Mouse (Mus musculus) midbrain, embryonic 16.5 days (tissue): Measurements from ENCODE around the gene Senp8. TPM values are rescaled to one million over a fixed set of nuclear protein-coding genes. Genes with fewer than 3 reads are reported as not detected.

Experiments
- polyA plus RNA-seq: library from polyadenylated mRNA; unstranded; fragments of >200 nt; fragmentation: Nextera tagmentation; extraction: Ambion mirVana; gene quantifications from 2 replicates; pipeline ENCODE4 v1.2.1, GENCODE M21; 2015

Gene Senp8
- polyA plus RNA-seq, 1 experiment from 2014 or later, result 12.0 TPM

Other genes with a start within 250 kb of the Senp8 start
- 60.4 and 62.4 TPM in 2 replicates for gene Hexa, start 211.2 kb downstream of the Senp8 start, polyA plus RNA-seq
- gene Tmem202, start 210.9 kb downstream of the Senp8 start, polyA plus RNA-seq, result 0.94 and 0.97 TPM in 2 replicates
- 64.7 and 65.0 TPM in 2 replicates for gene Celf6, start 172.8 kb downstream of the Senp8 start, polyA plus RNA-seq
- 214 and 222 TPM in 2 replicates for gene Parp6, start 133.4 kb downstream of the Senp8 start, polyA plus RNA-seq
- 962 and 996 TPM in 2 replicates for gene Pkm, start 94.3 kb downstream of the Senp8 start, polyA plus RNA-seq
- gene Gramd2, start 70.6 kb downstream of the Senp8 start, polyA plus RNA-seq, result 5.1 and 6.1 TPM in 2 replicates
- gene Myo9a, start 186 bp upstream of the Senp8 start, polyA plus RNA-seq, result 26.8 and 30.3 TPM in 2 replicates
- not detected in 2 replicates for gene Nr2e3, start 209.9 kb upstream of the Senp8 start, polyA plus RNA-seq